Mouse (Mus musculus) left cerebral cortex, postnatal 10 days (tissue): ENCODE measurements around the gene Ceacam20. TPM values are rescaled to one million over a fixed set of nuclear protein-coding genes. Genes with fewer than 3 reads are reported as not detected.
A peak's percentile ranks its signal among the peaks of the same experiment; 100 is the strongest.
"Not testable (repeated sequence)": the region's sequence is repeated elsewhere in the genome, so short reads cannot be mapped to it uniquely, and the experiment has no call there.

Experiments used
- DNase-seq, 2 experiments: peaks; one replicate each; pipeline ENCODE4 v3.0.0; 2021 to 2022; ENCODE audit warnings: low spot score in 2 of 2, mixed read lengths in 1 of 2; ENCODE audit errors: extremely low spot score in 1 of 2
- intact Hi-C: fragments of 180-260 bp; cut with DNase I; formaldehyde crosslinking; loops from one replicate; pipeline ENCODE4 v1.15.1; 2025
- total RNA-seq, 2 experiments: library from RNA; stranded (reverse); gene quantifications; 2 replicates each; pipeline ENCODE4 v1.2.3; 2021

Ceacam20 gene
- not detected for total RNA-seq

GRCm38 (mm10) chr7:19964985-19965579, at the start of gene Ceacam20:
Gene Ceacam20 (plus strand): TSS chr7:19965412.
- no peak for DNase-seq
- intact Hi-C loops: no loop called here

GRCm38 (mm10) chr7:19920166-19920505, 45.1 kb upstream of the Ceacam20 start:
- intact Hi-C loops: no loop called here
- DNase-seq: no peak

GRCm38 (mm10) chr7:19920506-19921261, 44.5 kb upstream of the Ceacam20 start, which contains the start of gene Pvr:
Gene Pvr (minus strand): TSS chr7:19921160.
- peak; percentile 57 to 87 for DNase-seq

GRCm38 (mm10) chr7:19923354-19923753, 41.9 kb upstream of the Ceacam20 start:
- intact Hi-C loops: no loop called here
- peak in 1 of 2 experiments; percentile 9 for DNase-seq

More at GRCm38 (mm10) chr7:19920506-19921261, 44.5 kb upstream of the Ceacam20 start, which contains the start of gene Pvr:
- intact Hi-C loops: no loop called here

GRCm38 (mm10) chr7:19923797-19924196, 41.4 kb upstream of the Ceacam20 start:
- intact Hi-C loops: no loop called here
- no peak for DNase-seq

- intact Hi-C loops: no loop called here
- no peak for DNase-seq
Observed at GRCm38 (mm10) chr7:19925376-19925775, 39.8 kb upstream of the Ceacam20 start.

- no peak for DNase-seq
- intact Hi-C loops: no loop called here
Observed at GRCm38 (mm10) chr7:19926849-19927480, 38.2 kb upstream of the Ceacam20 start.

GRCm38 (mm10) chr7:19928486-19928885, 36.7 kb upstream of the Ceacam20 start:
- no peak for DNase-seq
- intact Hi-C loops: no loop called here

- intact Hi-C loops, DNase-seq: not testable (repeated sequence)
Observed at GRCm38 (mm10) chr7:19930481-19930880, 34.7 kb upstream of the Ceacam20 start.

- intact Hi-C loops: no loop called here
- DNase-seq: peak in 1 of 2 experiments; percentile 57
Observed at GRCm38 (mm10) chr7:19932133-19932876, 32.9 kb upstream of the Ceacam20 start.

- intact Hi-C loops: no loop called here
- DNase-seq: peak; percentile 54 to 83
Observed at GRCm38 (mm10) chr7:19932877-19933809, 32.1 kb upstream of the Ceacam20 start.

- intact Hi-C loops: no loop called here
- no peak for DNase-seq
Observed at GRCm38 (mm10) chr7:19935171-19935751, 30.0 kb upstream of the Ceacam20 start.

GRCm38 (mm10) chr7:19935961-19936360, 29.3 kb upstream of the Ceacam20 start:
- DNase-seq: no peak
- intact Hi-C loops: no loop called here

- DNase-seq: no peak
- intact Hi-C loops: no loop called here
Observed at GRCm38 (mm10) chr7:19937229-19937821, 27.9 kb upstream of the Ceacam20 start.

- DNase-seq: peak in 1 of 2 experiments; percentile 89
- intact Hi-C loops: no loop called here
Observed at GRCm38 (mm10) chr7:19939555-19940235, 25.5 kb upstream of the Ceacam20 start.

- DNase-seq: no peak
- intact Hi-C loops: no loop called here
Observed at GRCm38 (mm10) chr7:19940256-19940655, 25.0 kb upstream of the Ceacam20 start.

GRCm38 (mm10) chr7:19944709-19945108, 20.5 kb upstream of the Ceacam20 start:
- intact Hi-C loops: no loop called here

More at GRCm38 (mm10) chr7:19944709-19945108, 20.5 kb upstream of the Ceacam20 start:
- DNase-seq: no peak
